Mouse (Mus musculus) megakaryocyte, embryonic 14.5 days (primary cell): ENCODE data around the gene Ackr1.

Experiments used
- FLI1 ChIP-seq: IDR thresholded peaks from 2 replicates; pipeline ENCODE4 v1.6.1; 2012; ENCODE audit warnings: low read length, inconsistent platforms, mixed read lengths
- GATA1 ChIP-seq: IDR thresholded peaks from 3 replicates; pipeline ENCODE4 v1.6.1; 2012; ENCODE audit warnings: mixed read lengths, low read length, inconsistent platforms, borderline replicate concordance

GRCm38 (mm10) chr1:173329743-173330142 is 3.8 kb downstream of the Ackr1 start:
- TF ChIP-seq GATA1 = no peak
- TF ChIP-seq FLI1 = no peak
